In the genomic region with DNA sequence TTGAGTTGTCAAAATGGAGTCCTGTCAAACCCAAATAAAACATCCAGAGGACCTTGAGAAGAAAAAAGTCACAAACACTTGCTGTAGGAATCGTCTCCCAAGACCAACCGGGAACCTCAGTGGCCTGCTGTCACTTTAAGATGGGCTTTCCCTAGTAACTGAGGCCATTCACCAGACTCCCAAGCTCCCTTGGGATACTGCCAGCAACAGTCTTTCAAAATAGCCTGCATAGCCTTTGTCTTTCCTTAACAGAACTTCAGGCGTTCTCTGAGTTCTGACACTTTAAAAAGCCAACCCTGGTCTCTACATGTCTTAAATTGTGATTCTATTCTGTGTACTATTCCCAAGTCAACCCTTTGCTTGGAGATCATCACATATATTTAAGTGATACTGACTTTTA, we compare ENCODE assay signal across 12 mouse cellular contexts.
DNase-seq lines count a peak whose midpoint lies in the region; ATAC-seq lines count a peak whose summit lies in the region.
"Had no signal": no experiment of that assay in that cellular context is flagged by ENCODE, and none has a peak within 500 bp of the region (broad histone marks: within the 10 kb centered on the region; RNA-seq: fewer than 3 reads in every experiment).

No protein-coding gene starts in this region.

- no peaks in the 10 kb centered on the region for H3K36me3 ChIP-seq in forebrain, embryonic 16.5 days (ENCODE audit: control insufficient read depth, insufficient read depth)
- H3K36me3 ChIP-seq in lung, embryonic 16.5 days (ENCODE audit: control insufficient read depth, insufficient read depth, low read length): no peaks in the 10 kb centered on the region
- H3K36me3 ChIP-seq in liver, embryonic 12.5 days: no peaks in the 10 kb centered on the region
- H3K36me3 ChIP-seq: neural tube, embryonic 12.5 days had no signal

- peaks cover 8% of the 10 kb centered on the region; the same call in 1 of the 2 replicates for H3K4me1 ChIP-seq in forebrain, embryonic 16.5 days (replicated peaks; ENCODE audit: control insufficient read depth, insufficient read depth, low read length)
- peaks cover 10% of the 10 kb centered on the region for H3K4me1 ChIP-seq in lung, embryonic 16.5 days (replicated peaks; ENCODE audit: control insufficient read depth, insufficient read depth, low read length)
- H3K4me1 ChIP-seq in liver, embryonic 12.5 days: no peaks in the 10 kb centered on the region

- H3K27ac ChIP-seq in forebrain, embryonic 16.5 days (ENCODE audit: low read length): no peak overlapping the region; the same call in 1 of the 2 replicates
- no peak overlapping the region for H3K27ac ChIP-seq in lung, embryonic 16.5 days (ENCODE audit: low read length)
- no peak overlapping the region for H3K27ac ChIP-seq in liver, embryonic 12.5 days
- H3K27ac ChIP-seq: neural tube, embryonic 12.5 days had no signal

- no peaks in the 10 kb centered on the region for H3K27me3 ChIP-seq in forebrain, embryonic 16.5 days (replicated peaks; ENCODE audit: control insufficient read depth, insufficient read depth, low read length)
- no peaks in the 10 kb centered on the region for H3K27me3 ChIP-seq in lung, embryonic 16.5 days (ENCODE audit: control insufficient read depth, insufficient read depth, low read depth, low read length)
- H3K27me3 ChIP-seq in liver, embryonic 12.5 days (replicated peaks): no peaks in the 10 kb centered on the region
- H3K27me3 ChIP-seq: neural tube, embryonic 12.5 days had no signal

- peak; percentile 64; the same call in 1 of the 2 replicates for ATAC-seq in forebrain, embryonic 16.5 days
- ATAC-seq in lung, embryonic 16.5 days (ENCODE audit: low read depth): peak; percentile 58; the same call in 1 of the 2 replicates
- no peak for ATAC-seq in liver, embryonic 12.5 days
- ATAC-seq: activated CD4-positive, CD25-positive, alpha-beta regulatory T cell, adult 4 months; liver, postnatal 0 days had no signal

- DNase-seq in cerebellum, postnatal 14 days: peak; percentile 26 to 31
- no peak for DNase-seq in cerebellum, adult 9-11 months
- DNase-seq in left cerebral cortex, postnatal 14 days (ENCODE audit: low spot score in 2 of 2): peak; percentile 51 to 53
- DNase-seq in left cerebral cortex, adult 8-10 months (ENCODE audit: low spot score in 2 of 2): no peak
- no peak for DNase-seq in thymus, postnatal 0 days (ENCODE audit: low spot score)
- DNase-seq: liver, postnatal 0 days; thymus, adult 18-20 months had no signal

- 12% methylated on average over 3 of the region's 3 CpGs for WGBS in forebrain, embryonic 16.5 days
- 29% methylated on average over 3 of the region's 3 CpGs for WGBS in lung, embryonic 16.5 days
- WGBS in liver, embryonic 12.5 days (ENCODE audit: insufficient replicate concordance): 68% methylated on average over 3 of the region's 3 CpGs

- H3K9ac ChIP-seq in forebrain, embryonic 16.5 days (replicated peaks; ENCODE audit: low read depth, low read length): no peak overlapping the region
- H3K9ac ChIP-seq in lung, embryonic 16.5 days (ENCODE audit: low read length): no peak overlapping the region
- H3K9ac ChIP-seq in liver, embryonic 12.5 days: no peak overlapping the region
- H3K9ac ChIP-seq: liver, postnatal 0 days; neural tube, embryonic 12.5 days had no signal

- H3K4me3 ChIP-seq in forebrain, embryonic 16.5 days (replicated peaks; ENCODE audit: low read length): no peak overlapping the region
- no peak overlapping the region for H3K4me3 ChIP-seq in lung, embryonic 16.5 days (ENCODE audit: low read length)
- H3K4me3 ChIP-seq in liver, embryonic 12.5 days: no peak overlapping the region
- H3K4me3 ChIP-seq: neural tube, embryonic 12.5 days had no signal

- no peaks in the 10 kb centered on the region for H3K9me3 ChIP-seq in forebrain, embryonic 16.5 days (ENCODE audit: control insufficient read depth, low read length)
- no peaks in the 10 kb centered on the region for H3K9me3 ChIP-seq in lung, embryonic 16.5 days (ENCODE audit: control insufficient read depth, low read length)
- H3K9me3 ChIP-seq in liver, embryonic 12.5 days (replicated peaks): no peaks in the 10 kb centered on the region
- H3K9me3 ChIP-seq: neural tube, embryonic 12.5 days had no signal

- no peak overlapping the region for H3K4me2 ChIP-seq in forebrain, embryonic 16.5 days (ENCODE audit: low read length)
- H3K4me2 ChIP-seq in lung, embryonic 16.5 days (ENCODE audit: low read depth, low read length): no peak overlapping the region
- H3K4me2 ChIP-seq in liver, embryonic 12.5 days: no peak overlapping the region
- H3K4me2 ChIP-seq: neural tube, embryonic 12.5 days had no signal

- intact Hi-C loops in left cerebral cortex, postnatal 14 days (cut with DNase I): no loop called here

Comparison
In these comparisons a context has a peak if more than half of its experiments do, and no peak if none do; other contexts are left out.
1. DNase-seq: peak in cerebellum, postnatal 14 days (2 of 2) and left cerebral cortex, postnatal 14 days (2 of 2); none in cerebellum, adult 9-11 months (single experiment), left cerebral cortex, adult 8-10 months (0 of 2) and thymus, postnatal 0 days (single experiment).